Mouse (Mus musculus) erythroblast, embryonic 14.5 days (primary cell): Measurements from ENCODE around the gene D1Ertd622e. TPM values are rescaled to one million over a fixed set of nuclear protein-coding genes. Genes with fewer than 3 reads are reported as not detected.

Source experiments
- H3K27me3 ChIP-seq: 2 replicates; pipeline ENCODE4 v1.6.1; 2012; ENCODE audit warnings: inconsistent platforms; ENCODE audit not compliant: control insufficient read depth
- H3K36me3 ChIP-seq: 2 replicates; pipeline ENCODE4 v1.6.1; 2012; ENCODE audit warnings: mild to moderate bottlenecking, inconsistent platforms; ENCODE audit not compliant: control insufficient read depth
- H3K4me1 ChIP-seq: 2 replicates; pipeline ENCODE4 v1.6.1; 2012; ENCODE audit warnings: inconsistent platforms; ENCODE audit not compliant: control insufficient read depth
- H3K4me3 ChIP-seq: replicated peaks from 2 replicates; pipeline ENCODE3; 2012; ENCODE audit warnings: moderate library complexity, mild to moderate bottlenecking, inconsistent platforms
- H3K9me3 ChIP-seq: 2 replicates; pipeline ENCODE4 v1.6.1; 2012; ENCODE audit warnings: low read length, inconsistent platforms, mixed read lengths; ENCODE audit not compliant: control insufficient read depth
- GATA1 ChIP-seq: IDR thresholded peaks from 2 replicates; pipeline ENCODE4 v1.6.1; 2012; ENCODE audit warnings: low read length, inconsistent platforms, mixed read lengths
- TAL1 ChIP-seq: IDR thresholded peaks from 3 replicates; pipeline ENCODE4 v1.6.1; 2012; ENCODE audit warnings: low read length, inconsistent platforms, mixed read lengths
- polyA plus RNA-seq: library from polyadenylated mRNA; stranded (reverse); fragments of >175 nt; gene quantifications from 2 replicates; pipeline ENCODE4 v1.2.3, GENCODE M21; 2012

The D1Ertd622e gene
- polyA plus RNA-seq: 3.7 and 6.8 TPM in 2 replicates

DNA sequence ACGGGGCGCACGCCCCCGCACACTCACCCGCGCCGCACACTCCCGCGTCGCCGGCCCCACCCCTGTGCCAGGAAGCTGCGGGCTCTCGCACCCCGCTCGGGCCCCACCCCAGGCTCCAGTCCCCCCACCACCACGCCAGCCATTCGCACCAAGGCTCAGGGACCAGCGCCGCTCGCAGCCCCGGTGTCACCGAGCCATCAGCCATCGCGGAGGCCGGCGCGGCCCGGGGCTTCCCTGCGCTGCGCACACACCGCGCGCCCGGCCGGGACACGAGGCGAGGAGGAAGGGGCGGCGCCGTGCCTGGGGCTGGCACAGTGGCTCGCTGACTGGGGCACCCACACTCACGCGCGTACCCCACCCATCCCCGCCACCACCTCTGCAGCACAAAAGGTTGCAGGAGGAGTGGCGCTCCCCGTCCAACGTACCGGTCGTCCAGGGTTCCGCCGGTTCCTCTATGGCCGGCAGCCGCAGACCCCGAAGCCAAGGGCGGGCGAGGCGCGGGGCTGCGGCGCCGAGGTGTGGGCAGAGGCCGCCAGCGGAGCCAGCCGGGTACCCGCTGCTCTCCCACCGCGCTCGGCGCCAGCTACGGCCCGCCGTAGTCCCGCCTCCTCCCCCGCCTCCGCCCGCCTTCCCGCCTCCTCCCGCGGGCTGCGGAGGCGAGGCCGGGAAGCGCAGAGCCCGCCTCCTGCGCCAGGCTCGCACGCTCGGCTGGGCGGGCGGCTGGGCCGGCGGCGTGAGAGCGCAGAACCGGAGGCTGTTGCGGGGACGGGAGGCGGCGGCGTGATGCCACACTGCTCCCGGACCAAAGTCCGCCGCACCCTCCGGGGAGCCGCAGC lies at the start of gene D1Ertd622e:
Gene D1Ertd622e, minus strand, starts transcription at position 669 of the 836 bp plus-strand sequence.
- Histone ChIP-seq H3K27me3 (peaks cover 23% of the 10 kb centered on the region), H3K4me1 (peaks cover 34% of the 10 kb centered on the region), H3K36me3 (peaks cover 35% of the 10 kb centered on the region), H3K4me3 (peak within 1 kb of the TSS; percentile 97), H3K9me3 (no peaks in the 10 kb centered on the region)
- TF ChIP-seq GATA1: no peak
- no peak for TF ChIP-seq TAL1

DNA sequence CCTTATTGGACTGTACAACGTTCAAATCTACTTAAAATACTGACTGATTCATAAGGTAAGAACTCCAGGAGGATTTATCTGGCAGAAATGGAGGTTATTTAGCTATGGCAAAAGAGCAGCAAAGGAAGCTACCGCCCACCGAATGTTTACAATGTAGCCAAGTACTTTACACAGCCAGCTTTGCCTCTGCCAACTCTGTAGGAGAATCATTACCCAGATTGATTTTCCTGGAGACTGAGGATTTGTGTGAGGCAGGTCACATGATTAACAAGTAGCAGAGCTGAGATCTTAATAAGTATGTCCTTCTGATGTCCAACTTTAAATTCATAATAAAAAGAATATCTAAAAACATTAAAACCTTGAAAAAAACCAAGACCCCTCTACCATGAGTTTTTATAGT lies 48.6 kb upstream of the D1Ertd622e start:
- TF ChIP-seq GATA1 (no peak), TAL1 (no peak)
- Histone ChIP-seq H3K27me3 (no peaks in the 10 kb centered on the region), H3K36me3 (peaks cover 40% of the 10 kb centered on the region), H3K4me1 (no peaks in the 10 kb centered on the region), H3K9me3 (no peaks in the 10 kb centered on the region), H3K4me3 (no peak overlapping the region)

DNA sequence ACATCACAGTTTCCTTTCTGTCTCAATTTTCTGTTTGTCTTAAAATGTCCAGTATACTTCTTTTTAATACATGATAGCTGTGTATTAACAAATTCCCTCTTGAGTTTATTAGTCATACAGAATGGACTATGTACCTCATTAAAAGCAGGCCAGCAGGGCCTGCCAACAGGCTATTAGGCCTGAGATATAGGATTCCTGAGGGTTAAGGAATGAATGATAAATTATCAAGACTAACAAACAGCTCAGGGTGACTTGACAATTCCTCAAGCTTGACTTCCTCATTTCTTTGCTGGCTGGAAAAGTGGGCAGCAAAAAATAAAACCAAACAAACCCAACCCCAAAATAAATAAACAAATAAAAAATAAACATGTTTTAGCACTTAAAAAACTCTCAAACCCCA lies 43.5 kb upstream of the D1Ertd622e start:
- H3K4me3 ChIP-seq: no peak overlapping the region
- peaks cover 21% of the 10 kb centered on the region for H3K36me3 ChIP-seq
- no peaks in the 10 kb centered on the region for H3K4me1 ChIP-seq
- TF ChIP-seq TAL1 (no peak), GATA1 (no peak)
- no peaks in the 10 kb centered on the region for H3K27me3 ChIP-seq
- H3K9me3 ChIP-seq: no peaks in the 10 kb centered on the region

DNA sequence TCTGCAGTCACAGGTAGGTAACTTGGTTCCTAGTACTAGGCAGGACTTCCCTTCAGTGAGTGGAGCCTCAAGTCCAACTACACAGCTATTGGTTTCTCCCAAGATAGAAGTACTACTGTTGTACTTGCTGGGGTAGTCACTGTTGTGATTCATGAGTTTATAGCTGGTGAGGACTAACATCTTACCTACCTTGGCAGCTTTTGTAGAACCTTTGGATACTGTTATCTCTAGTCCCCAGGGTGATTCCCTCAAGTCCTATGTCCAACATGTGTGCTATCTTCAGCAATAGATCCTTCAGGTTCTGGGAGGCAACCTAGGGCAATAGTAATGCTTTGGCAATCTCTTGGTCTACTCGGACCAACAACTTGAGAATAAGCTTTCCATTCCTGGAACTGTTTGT lies 42.8 kb upstream of the D1Ertd622e start:
- Histone ChIP-seq H3K4me1 (no peaks in the 10 kb centered on the region), H3K9me3 (no peaks in the 10 kb centered on the region), H3K27me3 (no peaks in the 10 kb centered on the region), H3K4me3 (no peak overlapping the region), H3K36me3 (peaks cover 18% of the 10 kb centered on the region)
- TF ChIP-seq TAL1 (no peak), GATA1 (no peak)

DNA sequence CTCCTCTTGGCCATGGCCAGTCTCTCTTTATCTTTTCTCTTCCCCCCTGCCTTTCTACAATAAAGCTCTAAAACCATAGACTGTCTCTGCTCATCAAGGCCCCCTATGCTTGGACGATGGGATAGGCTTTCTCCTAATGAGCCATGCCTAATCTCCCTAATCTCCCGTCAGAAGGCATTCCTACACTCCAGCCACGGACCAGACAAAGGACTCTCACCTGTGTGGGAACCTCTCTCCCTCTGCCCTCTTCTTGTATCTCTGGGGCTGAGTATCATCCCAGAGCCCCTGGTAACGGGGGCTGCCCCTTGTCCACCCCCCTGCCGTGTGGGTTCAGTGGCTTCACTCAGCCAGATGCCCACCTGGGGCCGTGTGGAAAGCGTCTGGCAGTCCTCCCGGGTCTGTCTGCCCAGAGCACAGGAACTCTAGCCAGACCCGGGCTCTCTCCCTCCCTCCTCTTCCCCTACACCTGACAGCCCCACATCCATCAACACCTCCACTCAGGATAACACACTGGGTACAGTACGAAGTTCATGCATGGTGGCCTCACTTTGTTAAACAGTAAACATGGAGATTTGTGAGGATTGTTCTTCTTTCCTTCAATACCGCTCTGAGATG lies 37.2 kb upstream of the D1Ertd622e start:
- Histone ChIP-seq H3K9me3 (no peaks in the 10 kb centered on the region), H3K4me1 (no peaks in the 10 kb centered on the region)
- TF ChIP-seq GATA1: no peak

DNA sequence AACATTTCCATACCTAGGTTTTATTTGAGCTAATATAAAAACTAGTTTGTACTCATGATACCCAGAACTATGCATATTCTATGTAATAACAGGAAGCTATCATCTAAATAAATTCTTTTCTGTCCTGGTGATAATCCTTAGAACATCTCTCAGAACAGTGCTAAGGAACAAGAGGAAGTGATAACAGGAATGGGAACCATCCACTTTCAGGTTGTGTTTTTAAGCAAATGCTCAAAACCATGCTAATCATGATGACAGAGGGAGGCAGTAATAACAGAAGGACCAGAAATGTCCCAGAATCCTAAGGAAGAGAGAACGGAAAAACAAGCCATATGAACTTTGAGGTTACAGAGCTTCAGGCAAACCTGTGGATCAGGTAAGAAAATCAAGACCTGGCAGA lies 35.4 kb upstream of the D1Ertd622e start:
- H3K9me3 ChIP-seq: no peaks in the 10 kb centered on the region
- no peaks in the 10 kb centered on the region for H3K27me3 ChIP-seq
- H3K4me1 ChIP-seq: no peaks in the 10 kb centered on the region
- H3K36me3 ChIP-seq: no peaks in the 10 kb centered on the region
- TF ChIP-seq GATA1 (no peak), TAL1 (no peak)
- no peak overlapping the region for H3K4me3 ChIP-seq

More for the DNA sequence above, 37.2 kb upstream of the D1Ertd622e start:
- no peaks in the 10 kb centered on the region; the same call in 1 of the 2 replicates for H3K36me3 ChIP-seq
- no peak overlapping the region for H3K4me3 ChIP-seq
- H3K27me3 ChIP-seq: no peaks in the 10 kb centered on the region

DNA sequence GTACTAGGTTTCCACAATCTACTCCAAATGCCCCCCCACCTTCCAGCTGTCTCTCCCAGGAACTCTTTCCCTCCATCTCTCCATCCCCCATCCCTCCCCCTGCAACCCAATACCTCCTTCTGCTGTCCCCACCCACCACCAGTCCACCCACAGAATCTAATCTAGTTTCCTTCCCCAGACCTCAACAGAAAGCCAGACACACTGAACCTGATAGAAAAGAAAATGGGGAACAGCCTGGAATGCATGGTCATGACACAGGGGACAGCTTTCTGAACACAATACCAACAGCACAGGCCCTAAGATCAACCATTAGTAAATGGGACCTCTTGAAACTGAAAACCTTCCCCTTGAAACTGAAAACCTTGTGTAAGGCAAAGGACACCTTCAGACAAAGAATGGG lies 32.0 kb upstream of the D1Ertd622e start:
- TF ChIP-seq GATA1: no peak
- TF ChIP-seq TAL1: no peak
- no peaks in the 10 kb centered on the region for H3K9me3 ChIP-seq
- H3K27me3 ChIP-seq: no peaks in the 10 kb centered on the region
- no peak overlapping the region for H3K4me3 ChIP-seq
- no peaks in the 10 kb centered on the region for H3K4me1 ChIP-seq
- no peaks in the 10 kb centered on the region for H3K36me3 ChIP-seq

DNA sequence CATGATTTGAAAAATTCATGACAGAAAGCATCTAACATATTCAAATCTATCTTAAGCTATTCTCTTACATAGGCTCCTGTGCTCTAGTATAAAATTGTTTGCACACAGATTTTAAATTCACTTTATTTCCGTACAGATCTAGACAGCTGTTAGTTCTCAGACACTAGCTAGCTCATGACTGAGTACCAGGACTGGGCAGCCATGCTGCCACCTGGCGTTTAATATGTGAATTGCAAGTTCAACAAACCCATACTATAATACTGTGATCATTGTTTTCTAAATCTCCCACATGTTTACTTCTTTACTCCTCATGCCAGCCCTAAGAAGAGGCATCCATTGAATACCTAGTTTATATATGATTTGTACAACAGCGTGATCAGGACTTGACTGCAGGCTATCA lies 26.9 kb upstream of the D1Ertd622e start:
- 0 out of 2 replicates have a peak, but pooled peaks cover 4% of the 10 kb centered on the region for H3K27me3 ChIP-seq
- H3K4me1 ChIP-seq: no peaks in the 10 kb centered on the region
- no peak overlapping the region for H3K4me3 ChIP-seq
- H3K36me3 ChIP-seq: no peaks in the 10 kb centered on the region
- TF ChIP-seq GATA1: no peak
- TF ChIP-seq TAL1: no peak
- H3K9me3 ChIP-seq: no peaks in the 10 kb centered on the region

DNA sequence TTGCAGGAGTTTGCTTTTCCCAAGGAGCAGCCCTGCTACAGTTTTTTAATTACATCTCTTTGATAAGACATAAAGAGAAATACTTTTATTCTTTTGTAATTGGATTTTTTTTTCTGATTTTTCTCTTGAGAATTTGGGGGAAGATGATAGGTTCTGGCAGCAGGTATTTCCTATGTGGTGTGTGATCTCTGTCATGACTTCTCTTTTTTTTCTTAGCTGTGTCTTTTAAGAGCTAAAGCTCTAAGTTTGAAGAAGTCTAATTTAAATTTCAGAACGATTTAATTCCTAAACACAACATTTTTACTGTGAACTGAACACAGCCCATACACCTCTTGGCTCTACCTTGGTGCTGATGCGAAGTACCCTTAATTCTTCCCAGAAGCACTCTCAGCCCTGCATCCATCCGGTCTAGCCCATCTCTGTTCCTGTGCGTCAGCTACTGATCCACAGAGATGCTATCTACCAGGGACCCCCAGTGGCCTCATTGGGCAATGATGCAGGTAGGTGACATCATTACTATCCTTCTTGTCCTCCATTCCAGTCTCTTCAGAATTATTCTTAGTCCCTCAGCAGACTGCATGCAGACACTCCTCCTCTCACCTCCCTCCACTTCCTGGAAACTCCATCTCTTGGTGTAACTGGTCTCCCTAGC lies 14.8 kb upstream of the D1Ertd622e start:
- Histone ChIP-seq H3K27me3 (peaks cover 2% of the 10 kb centered on the region; the same call in 1 of the 2 replicates), H3K36me3 (no peaks in the 10 kb centered on the region), H3K9me3 (no peaks in the 10 kb centered on the region), H3K4me1 (peaks cover 5% of the 10 kb centered on the region), H3K4me3 (no peak overlapping the region)
- TF ChIP-seq TAL1 (no peak), GATA1 (no peak)
